Mouse (Mus musculus) bone marrow, adult 2 months (tissue): Measurements from ENCODE around the gene Med12l. TPM values are rescaled to one million over a fixed set of nuclear protein-coding genes. Genes with fewer than 3 reads are reported as not detected.
A peak's percentile ranks its signal among the peaks of the same experiment; 100 is the strongest.

Source experiments
- H3K27ac ChIP-seq: fragments of 200-500 bp; 2 replicates; pipeline ENCODE4 v1.5.1; 2012; ENCODE audit warnings: low read depth, mild to moderate bottlenecking, control low read depth, inconsistent platforms, low read length; ENCODE audit not compliant: control insufficient read depth, poor library complexity, insufficient read depth
- H3K4me1 ChIP-seq: fragments of 200-500 bp; 2 replicates; pipeline ENCODE4 v1.6.1; 2011; ENCODE audit warnings: low read length; ENCODE audit not compliant: control insufficient read depth, insufficient read depth
- H3K4me3 ChIP-seq: fragments of 200-500 bp; replicated peaks from 2 replicates; pipeline ENCODE3; 2011; ENCODE audit warnings: mild to moderate bottlenecking, low read depth, low read length, control low read depth; ENCODE audit not compliant: control insufficient read depth
- CTCF ChIP-seq: fragments of 200-500 bp; IDR thresholded peaks from 2 replicates; pipeline ENCODE4 v1.5.1; 2011; ENCODE audit warnings: low read length, control low read depth; ENCODE audit not compliant: control insufficient read depth, insufficient read depth
- POLR2A ChIP-seq: fragments of 200-500 bp; IDR thresholded peaks from 2 replicates; pipeline ENCODE4 v1.6.1; 2011; ENCODE audit warnings: low read depth, mild to moderate bottlenecking, control low read depth, low read length, borderline replicate concordance; ENCODE audit not compliant: control insufficient read depth
- WGBS: fragments of 180-500 bp; shearing (Covaris S2); methylation state at CpG from one replicate; pipeline ENCODE4 v1.1.7; 2018; 5-methylcytosine and 5-hydroxymethylcytosine counted together
- polyA plus RNA-seq: library from polyadenylated mRNA; stranded (reverse); fragments of >200 nt; gene quantifications from 2 replicates; pipeline ENCODE4 v1.2.4, GENCODE M21; 2011; ENCODE audit warnings: low replicate concordance; ENCODE audit not compliant: missing spikeins, insufficient read depth, insufficient read length

Gene Med12l
- 4.7 and 6.5 TPM in 2 replicates for polyA plus RNA-seq

GRCm38 (mm10) chr3:59005271-59005995 is at the start of gene Med12l:
TSS of gene Med12l (plus strand) at chr3:59005825.
- H3K4me1 ChIP-seq = no peaks in the 10 kb centered on the region
- TF ChIP-seq CTCF = no peak
- TF ChIP-seq POLR2A = no peak
- WGBS = 1% methylated on average over 68 of the region's 69 CpGs
- no peak within 1 kb of the TSS for H3K4me3 ChIP-seq
- H3K27ac ChIP-seq = peak within 1 kb of the TSS; percentile 33; the same call in 1 of the 2 replicates

GRCm38 (mm10) chr3:58961166-58961565 is 44.5 kb upstream of the Med12l start:
- Histone ChIP-seq H3K4me1 (no peaks in the 10 kb centered on the region), H3K27ac (no peak overlapping the region), H3K4me3 (no peak overlapping the region)
- WGBS = 88% methylated on average over 1 of the region's 1 CpGs
- no peak for TF ChIP-seq POLR2A
- no peak for TF ChIP-seq CTCF

DNA sequence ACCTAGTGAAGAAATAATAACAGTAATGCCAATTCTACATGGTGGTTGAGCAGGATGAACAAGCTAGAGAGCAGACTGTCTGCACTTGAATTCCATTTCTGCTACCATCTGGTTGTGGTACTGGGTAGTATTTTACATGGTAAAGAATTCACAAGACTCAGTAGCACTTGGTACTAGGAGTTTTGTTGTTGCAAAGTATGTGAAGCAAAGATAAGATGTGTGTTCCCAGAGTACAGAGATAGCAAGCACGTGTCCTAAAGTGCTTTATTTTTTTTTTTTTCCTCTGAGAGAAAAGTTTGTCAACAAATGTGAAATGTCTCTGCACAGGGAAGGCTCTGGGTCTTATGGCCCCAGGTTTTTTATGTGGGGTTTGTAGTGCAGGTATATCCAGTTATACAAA is 28.2 kb upstream of the Med12l start:
- WGBS = 51% methylated on average over 1 of the region's 1 CpGs
- Histone ChIP-seq H3K27ac (no peak overlapping the region), H3K4me1 (0 out of 2 replicates have a peak, but pooled peaks cover 1% of the 10 kb centered on the region), H3K4me3 (no peak overlapping the region)
- TF ChIP-seq POLR2A = no peak
- TF ChIP-seq CTCF = no peak

GRCm38 (mm10) chr3:58977906-58978622 is 27.6 kb upstream of the Med12l start:
- Histone ChIP-seq H3K4me3 (no peak overlapping the region), H3K4me1 (peaks cover 1% of the 10 kb centered on the region; the same call in 1 of the 2 replicates), H3K27ac (no peak overlapping the region)
- TF ChIP-seq CTCF (no peak), POLR2A (no peak)
- WGBS = 62% methylated on average over 7 of the region's 7 CpGs

DNA sequence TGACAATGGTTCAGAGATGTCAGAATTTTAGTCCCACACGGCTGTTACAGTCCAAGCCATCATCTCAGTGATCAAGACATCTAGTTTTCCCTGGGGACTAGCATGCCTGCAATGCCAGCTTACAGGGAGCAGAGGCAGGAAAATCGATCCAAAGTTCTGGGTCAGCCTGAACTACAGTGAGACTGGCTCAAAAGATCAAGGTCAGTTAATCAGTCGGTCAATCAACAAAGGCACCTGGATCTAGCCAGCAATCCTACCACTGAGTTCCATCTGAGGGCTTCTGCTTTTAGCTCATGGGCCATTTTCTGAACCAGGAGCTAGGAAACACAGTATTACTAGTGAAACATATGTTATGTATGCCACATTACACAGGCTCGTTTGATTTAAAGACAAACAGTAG is 25.0 kb upstream of the Med12l start:
- Histone ChIP-seq H3K4me3 (no peak overlapping the region), H3K4me1 (peaks cover 3% of the 10 kb centered on the region), H3K27ac (no peak overlapping the region)
- TF ChIP-seq CTCF (no peak), POLR2A (no peak)
- WGBS = 74% methylated on average over 4 of the region's 4 CpGs

DNA sequence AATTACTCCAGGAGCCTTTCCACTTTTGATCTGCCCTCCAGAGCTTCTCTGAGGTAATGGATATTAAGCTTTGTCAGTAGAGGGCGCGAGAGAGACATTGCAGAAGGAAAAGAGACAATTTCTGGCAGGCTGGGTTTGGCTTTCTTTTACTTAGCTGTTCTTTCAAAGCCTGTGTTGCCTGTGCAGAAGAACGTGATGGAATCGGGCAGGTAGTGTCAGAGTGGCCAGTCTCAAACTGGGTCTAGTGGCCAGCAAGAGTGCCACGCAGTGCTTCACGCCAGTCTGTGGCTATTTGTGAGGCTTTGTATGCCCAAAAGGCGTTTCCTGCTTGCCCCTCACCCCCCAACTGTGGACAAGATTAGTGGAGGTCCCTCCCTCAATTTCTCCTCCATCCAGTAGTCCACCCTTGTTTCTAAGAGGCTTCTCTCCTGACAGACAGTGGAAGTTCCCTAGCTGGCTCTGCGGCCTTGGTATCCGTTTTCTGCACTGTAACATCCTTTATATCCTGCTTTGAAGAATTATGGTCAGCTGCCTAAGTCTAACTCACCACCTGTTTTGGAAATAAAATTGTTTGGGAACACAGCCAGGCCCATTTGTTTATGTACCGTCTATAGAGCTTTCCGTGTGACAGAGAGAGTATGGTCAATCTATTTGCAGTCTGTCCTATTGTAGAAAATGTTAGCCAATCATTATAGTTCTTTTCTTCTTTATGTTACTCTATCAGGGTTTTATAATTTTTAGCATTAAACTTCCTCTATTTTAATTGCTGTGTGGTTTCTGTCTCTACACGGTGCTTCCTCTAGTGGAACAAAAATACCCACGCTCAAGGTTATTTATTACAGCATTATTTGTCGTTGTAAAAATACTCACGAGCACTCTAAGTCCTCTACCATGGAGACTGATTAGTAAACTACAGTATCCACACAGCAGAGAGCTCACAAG is 22.5 kb upstream of the Med12l start:
- Histone ChIP-seq H3K4me1 (peaks cover 3% of the 10 kb centered on the region), H3K4me3 (peak overlapping the region; percentile 24), H3K27ac (no peak overlapping the region)
- 2% methylated on average over 15 of the region's 15 CpGs for WGBS
- TF ChIP-seq POLR2A (no peak), CTCF (no peak)

GRCm38 (mm10) chr3:58983838-58984598 is 21.6 kb upstream of the Med12l start:
- TF ChIP-seq CTCF (no peak), POLR2A (no peak)
- WGBS = 18% methylated on average over 15 of the region's 15 CpGs
- H3K4me3 ChIP-seq = no peak overlapping the region
- H3K4me1 ChIP-seq = peaks cover 1% of the 10 kb centered on the region
- H3K27ac ChIP-seq = no peak overlapping the region
